Mouse (Mus musculus): ENCODE measurements at regions not wholly inside any gene's neighbourhood (a gene's known extent, or its start where the extent isn't known, plus 50 kb on each side); places are given as distances from the start of the nearest gene placed in this dataset.
A peak's percentile ranks its signal among the peaks of the same experiment; 100 is the strongest.

DNA sequence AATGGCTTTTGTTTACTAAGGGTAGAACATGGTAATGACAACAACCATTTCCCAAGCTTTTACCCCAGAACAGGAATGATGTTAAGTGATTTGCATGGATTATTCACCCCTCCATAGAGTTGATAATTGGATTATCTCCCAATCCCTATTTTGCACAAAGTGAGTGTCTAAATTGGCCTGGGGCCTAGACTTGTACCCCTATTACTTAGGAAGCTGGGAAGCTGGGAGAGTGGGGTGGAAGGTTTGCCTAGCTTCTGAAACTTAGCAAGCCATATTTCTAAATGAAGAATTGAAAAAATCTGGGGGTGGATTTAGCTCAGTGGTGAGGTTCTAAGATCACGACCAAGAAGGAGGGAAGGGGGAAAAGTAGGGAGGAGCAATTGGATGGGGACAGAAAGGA, 289.9 kb downstream of the Rngtt start:
- no peak for DNase-seq

DNA sequence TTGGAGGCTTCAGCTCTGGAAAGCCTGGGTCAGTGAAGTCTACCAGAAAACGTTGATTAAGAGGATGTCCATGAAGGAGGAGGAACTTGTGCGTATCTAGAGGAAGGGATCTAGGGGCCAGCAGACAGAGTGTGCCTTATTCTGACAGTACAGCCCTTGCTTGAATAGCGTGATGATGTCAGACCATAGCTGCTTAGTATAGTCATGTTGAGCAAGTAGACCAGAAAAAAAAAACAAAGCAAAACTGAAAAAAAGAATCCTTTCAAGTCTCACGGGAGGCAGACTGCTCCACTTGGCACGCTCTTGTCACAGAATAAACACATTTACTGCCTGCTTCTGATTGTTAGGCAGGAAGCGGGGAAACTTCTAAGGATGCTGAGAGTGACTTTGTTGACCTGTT, 290.7 kb downstream of the Rngtt start:
- no peak for DNase-seq

DNA sequence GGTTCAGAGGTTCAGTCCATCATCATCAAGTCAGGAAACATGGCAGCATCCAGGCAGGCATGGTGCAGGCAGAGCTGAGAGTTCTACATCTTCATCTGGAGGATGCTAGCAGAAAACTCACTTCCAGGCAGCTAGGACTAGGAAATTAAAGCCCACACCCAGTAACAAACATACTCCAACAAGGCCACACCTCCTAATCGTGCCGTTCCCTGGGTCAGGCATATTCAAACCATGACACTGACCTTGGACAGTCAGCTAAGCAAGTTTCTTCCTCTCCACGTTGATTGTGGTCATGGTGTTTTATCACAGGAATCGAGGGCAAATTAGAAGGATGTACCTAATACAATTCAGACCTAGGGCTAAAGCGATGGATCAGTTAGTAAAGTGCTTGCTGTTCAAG, 294.5 kb downstream of the Rngtt start:
- DNase-seq = no peak

DNA sequence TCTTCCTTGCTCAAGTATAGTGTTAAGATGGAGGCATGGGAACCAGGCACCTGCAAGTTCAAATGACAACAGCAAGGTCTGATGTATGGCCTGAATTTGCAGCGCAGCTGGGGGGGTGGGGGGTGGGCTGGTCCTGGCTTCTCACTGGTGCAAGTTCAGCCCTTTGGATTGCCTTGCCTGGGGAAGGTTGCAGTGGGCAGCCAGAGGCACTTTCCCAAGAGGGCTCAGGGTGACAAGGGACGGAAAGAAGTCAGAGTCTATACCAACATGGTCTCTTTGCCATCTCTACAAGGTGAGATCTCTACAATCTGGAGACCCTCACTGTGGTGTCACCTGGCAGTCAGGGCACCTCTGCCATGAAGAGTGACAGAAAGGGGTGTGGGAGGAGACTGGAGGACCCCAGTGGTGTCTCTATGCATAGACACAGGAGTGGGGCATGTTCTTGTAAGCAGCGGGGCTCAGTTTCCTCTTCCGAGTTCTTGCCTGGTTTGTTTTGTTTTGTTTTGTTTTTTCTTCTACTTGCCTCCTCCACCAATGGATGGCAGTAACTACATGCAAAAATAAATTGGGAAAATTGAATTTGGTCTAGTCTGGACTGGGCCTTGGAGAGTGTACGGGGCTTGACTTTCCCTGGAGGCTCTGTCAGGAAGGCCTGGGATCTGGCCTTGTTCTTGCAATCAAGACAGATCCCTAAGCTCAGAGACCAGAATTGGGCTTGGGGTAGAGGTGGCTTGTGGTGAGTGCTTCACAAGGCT, 284.4 kb upstream of the Cnr1 start:
- no peak for DNase-seq

DNA sequence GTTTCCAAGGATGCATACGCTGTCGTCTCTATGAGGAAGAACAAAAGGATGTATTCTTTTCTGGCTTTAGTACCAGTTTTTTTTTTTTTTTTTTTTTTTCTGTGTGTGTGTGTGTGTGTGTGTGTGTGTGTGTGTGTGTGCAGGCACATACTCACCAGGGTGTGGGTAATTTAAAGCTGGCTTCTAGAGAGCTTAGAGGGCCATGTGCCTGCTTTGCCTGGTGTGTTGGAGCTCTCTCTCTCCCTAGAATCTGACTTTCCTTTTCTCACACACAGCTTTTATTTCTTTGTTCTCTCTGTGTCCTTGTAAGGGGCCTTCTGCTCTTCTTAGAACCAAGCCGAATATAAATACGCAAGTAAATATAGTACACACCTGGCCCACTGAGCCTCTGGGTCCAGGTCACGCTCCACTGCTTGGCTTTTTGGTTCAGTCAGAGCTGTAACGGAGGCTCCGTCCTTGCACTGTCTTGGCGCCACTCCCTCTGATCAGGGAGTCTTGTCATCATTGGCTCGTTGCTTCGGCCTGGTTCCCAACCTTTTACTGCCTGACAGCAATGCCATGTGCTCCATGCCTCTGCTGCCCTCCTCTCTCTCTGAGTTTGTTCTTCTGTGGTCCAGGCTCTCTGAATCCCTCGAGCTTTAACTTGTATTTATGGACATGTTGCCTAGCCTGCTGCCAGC, 283.7 kb upstream of the Cnr1 start:
- no peak for DNase-seq

DNA sequence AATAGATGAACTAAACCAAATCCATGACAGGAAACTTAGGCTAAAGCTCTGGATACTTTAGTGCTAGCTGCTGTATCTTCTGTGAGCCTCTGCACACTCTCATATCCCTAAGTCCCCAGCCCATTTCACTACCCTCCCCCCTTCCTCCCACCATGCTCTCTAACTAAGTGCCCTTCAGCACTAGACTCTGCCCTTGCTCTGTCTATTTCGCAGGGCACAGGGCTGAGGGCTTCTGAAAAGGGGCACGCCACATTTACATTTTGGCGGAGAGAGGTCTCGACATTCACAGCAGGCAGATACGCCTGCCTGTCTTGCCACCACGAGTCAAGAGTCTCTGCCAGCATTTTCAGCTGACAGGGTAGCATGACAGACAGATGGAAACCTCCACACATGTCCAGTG, 282.5 kb upstream of the Cnr1 start:
- no peak for DNase-seq

DNA sequence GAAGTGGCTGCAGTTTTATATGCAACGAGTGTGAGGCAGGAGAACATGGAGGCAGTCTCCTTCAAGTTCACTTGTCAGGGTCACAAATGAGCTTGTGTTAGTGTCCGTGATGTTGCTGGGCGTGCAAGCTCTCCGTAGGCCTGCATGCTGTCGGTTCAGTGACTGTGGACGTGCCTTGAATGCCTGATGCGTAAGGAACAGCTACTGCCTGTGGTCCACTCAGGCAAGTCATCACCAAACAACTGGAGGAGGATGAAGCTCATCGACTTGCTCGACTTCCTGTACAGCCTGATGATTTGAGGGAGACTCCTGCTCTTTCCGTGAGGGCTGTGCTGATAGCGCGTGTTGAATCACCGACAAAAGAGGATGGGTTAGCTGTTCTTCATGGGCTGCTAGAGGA, 281.9 kb upstream of the Cnr1 start:
- DNase-seq = no peak

DNA sequence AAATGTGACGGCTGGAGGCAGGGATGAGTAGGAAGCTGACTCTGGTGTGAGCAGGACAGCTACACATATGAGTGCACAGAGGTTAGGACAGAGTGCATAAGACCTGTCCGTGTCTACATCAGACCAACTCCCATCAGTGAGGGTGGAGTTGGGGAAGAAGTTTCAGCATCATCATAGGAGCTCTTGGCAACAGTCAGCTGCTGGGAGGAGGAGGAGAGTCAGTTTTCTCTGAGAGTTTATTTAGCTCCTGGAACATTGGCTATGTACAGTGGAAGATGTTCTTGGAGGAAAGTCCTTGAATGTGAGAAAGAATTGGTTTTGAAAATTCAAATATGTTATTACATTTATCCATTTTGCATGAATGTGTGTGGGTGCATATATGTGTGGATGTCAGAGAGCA, 279.2 kb upstream of the Cnr1 start:
- DNase-seq = no peak

DNA sequence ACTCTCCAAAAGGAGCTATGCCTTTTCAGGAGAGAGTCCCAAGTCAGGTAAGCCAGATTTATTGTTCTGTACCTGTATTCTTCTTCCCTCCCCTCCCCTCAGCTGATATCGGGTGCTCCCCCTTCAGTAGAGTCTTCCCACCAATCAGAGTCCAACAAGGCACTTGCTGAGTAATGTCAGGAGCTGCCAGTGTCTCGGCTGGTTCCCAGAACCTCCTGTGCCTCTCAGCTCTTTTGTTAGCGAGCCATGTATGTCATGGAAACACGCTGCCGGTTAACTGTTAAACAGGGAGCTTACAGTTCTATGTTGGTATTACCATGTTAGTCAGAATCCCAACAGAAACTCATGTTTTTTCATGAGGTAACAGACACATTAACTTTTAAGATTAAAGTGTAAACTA, 273.1 kb upstream of the Cnr1 start:
- DNase-seq = no peak

DNA sequence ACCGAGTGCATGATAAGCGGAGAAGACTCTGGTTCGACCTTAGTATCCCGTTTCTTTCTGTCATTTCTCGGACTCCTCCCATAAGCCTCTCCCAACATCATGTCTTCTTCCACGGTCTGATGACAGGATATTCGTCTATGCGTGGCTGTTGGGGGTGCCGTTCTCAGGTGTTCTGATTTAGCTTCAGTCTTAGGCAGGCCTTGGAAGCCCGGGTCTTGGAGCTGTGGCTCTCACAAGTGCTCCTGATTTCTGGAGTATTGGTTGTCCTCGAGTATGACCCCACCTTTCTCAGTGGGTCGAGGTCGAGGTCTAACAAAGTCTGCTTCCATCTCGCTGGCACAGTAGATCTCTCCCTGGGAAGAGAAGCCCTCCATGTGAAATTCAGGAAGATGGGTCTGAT, 264.6 kb upstream of the Cnr1 start:
- DNase-seq = no peak

DNA sequence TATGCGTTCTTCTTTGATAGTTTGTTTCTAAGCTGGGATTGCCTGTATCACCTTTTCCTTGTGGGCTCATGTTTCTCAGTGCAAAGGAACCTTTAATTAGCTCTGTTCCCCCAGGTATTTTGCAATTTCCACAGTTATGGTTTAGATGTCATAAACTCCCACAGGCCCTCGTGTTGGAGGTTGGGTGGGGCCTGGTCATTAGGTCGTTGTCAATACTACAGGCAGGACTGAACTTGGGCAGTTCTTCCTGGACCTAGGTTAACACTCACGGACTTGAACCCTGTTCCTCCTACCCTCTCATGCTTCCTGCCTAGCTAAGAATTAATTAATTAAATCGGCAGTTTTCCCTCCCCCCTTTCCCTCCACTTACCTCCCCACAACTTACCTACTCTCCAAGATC, 263.8 kb upstream of the Cnr1 start:
- DNase-seq = no peak

DNA sequence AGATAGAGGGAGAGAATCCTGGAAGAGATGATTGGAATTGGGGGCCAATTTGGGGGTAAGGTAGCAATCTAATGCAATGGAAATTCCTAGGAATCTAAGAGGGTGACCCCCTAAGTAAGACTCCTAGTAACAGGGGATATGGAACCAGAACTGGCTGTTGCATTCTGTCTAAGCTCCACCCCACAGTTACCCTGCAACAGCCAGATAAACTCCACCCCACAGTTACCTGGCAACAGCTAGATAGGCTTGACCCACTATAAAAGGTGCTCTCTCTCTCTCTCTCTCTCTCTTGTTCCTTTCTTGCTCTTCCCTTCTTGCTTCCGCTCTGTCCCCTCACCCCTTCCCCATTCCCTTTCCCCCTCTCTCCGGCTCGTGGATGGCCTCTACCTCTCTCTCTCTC, 262.5 kb upstream of the Cnr1 start:
- no peak for DNase-seq

DNA sequence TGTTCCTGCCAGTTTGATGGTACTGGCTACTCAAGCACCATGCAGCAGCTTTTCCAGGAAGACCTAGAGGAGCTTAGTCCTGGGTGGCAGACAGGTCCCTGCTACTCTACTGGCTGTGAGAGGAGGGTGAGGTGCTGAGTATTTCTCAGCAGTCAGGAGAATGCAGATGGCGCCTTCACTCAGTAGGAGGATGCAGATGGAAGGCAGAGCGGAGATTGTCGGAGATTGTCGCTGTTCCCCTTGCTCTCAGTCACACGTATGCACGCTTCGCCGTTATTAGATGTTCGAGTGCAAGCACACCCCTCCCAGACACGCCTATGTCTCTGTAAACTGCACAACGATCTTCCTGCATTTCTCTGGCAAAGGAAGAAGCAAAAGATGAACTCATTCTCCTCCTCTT, 261.4 kb upstream of the Cnr1 start:
- peak; percentile 53 for DNase-seq

DNA sequence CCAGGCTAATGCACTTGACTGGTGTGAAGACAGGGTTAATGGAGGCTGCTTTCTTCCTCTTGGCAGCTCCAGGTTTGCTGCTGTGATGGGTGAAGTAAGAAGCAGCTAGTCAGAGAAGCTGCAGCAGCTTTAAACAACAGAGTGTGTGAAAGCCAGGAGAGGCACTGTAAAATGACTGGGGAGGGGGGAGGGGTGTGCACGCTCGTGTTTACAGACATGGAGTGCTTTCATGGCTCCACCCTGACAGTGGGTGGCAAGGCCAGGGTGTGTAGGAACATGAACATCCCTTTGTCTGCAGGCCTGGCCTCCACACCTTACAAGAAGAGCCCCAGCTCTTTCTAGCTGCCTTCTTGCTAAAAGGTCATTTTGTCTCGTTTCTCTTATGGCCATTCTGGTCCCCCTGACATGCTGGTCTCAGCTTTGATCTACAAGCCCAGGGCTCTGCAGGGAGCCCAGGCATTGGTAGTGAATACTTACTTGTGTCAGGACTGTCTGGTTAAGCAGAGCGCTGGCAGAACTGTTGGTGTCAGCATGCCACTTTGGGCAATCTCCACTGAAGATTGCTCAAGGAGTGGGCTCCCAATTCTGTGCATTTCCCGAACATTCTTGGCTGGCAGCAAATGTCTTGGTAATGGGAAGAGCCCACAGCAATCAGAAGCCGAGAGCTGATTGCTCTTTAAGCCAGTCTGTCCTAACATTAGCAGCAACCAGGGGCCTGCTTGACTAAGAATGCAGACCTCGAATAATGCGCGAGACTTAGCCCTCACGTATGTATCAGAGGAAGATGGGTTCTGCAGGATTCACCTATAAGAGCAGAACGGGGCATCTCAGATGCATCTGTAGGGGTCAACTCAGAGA, 260.5 kb upstream of the Cnr1 start:
- DNase-seq = no peak

DNA sequence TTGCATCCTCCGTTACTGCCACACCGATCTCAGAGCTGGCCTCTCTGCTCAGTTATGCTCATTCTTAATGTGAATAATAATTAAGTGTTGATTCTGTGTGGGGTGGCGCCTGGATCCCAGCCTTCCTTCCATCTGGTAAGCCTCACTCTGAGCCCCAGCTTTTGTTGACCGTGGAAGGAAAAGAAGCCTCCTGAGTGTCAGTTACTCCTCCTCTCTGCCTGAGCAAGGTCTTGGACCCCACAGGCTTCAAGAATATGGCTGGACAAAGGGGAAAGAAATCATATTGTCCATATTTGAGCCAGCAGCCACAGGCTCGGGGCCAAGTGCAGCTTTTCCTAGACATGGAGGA, 259.9 kb upstream of the Cnr1 start:
- no peak for DNase-seq

DNA sequence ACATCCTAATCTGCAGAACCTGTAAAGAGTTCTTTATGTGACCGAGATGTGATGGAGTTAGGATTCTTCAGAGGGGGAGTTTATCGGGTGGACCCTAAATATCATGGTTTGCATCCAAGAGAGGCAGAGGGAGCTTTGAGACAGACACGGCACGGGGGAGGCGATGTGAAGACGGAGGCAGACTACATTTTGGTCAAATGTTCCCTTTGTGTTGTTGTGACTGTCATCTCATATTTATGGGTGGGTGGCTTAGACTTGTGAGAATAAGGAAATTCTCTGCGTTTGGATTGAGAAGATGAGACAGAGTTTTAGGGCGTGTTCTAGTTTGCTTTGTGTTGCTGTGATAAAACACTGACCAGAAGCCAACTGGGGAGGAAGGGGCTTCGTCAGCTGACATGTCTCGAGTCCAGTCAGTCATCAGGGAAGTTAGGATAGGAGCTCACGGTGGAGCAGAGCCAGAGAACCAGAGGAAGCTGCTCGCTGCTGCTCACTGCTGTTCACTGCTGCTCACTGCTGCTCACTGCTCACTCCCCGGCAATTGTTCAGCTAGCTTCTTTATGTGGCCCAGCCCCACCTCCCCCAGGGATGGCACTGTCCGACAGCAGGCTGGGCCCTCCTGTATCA, 259.0 kb upstream of the Cnr1 start:
- DNase-seq = no peak

DNA sequence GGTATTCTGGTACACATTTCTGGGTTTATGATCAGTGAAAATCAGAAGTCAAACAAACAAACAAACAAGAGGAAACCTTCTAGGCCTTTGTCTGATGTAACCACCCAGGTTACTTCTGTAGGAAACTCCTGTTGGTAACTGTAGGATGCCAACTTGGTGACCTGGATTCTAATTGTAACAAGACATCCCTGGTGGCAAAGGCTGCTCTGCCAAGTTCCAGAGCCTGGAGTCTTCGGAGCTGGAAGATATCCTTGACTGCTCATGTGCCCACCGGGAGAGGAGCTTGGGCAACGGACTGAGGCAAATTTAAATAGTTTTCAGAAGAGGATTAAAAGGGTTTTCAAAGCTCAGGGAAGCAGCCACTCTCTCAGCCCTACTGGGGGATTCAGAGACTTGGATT, 256.0 kb upstream of the Cnr1 start:
- DNase-seq = no peak

DNA sequence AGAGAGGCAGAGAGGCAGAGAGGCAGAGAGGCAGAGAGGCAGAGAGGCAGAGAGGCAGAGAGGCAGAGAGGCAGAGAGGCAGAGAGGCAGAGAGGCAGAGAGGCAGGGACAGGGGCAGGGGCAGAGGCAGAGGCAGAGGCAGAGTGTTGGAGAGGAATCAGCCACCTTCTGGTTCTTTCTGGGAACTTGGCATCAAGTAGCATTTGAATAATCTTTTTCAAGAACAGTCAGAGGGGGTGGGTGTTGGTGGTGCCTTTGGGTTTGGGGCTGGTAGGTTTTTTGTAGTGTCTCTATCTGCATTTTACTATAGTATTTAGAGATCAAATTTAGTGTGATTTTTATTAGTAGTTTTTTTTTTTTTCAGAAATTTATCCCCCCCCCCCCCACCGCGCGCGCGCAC, 249.3 kb upstream of the Cnr1 start:
- no peak for DNase-seq

DNA sequence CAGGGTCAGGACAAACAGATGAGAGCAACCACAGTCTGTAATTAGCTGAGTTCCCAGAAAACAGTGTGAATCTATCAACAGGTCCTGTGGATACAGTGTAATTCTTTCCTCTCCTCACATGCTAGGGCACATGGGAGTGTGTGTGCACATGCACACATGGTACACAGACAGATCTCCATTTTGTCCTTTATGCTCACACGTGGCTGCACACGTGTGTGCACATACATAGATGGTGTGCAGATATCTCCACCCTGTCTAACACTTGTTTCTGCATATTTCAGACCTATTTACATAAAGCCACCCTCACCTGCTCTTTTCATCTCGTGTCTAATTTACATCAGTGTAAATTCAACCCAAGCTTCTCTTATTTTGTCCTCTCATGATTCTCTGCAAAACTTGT, 245.0 kb upstream of the Cnr1 start:
- DNase-seq = no peak

DNA sequence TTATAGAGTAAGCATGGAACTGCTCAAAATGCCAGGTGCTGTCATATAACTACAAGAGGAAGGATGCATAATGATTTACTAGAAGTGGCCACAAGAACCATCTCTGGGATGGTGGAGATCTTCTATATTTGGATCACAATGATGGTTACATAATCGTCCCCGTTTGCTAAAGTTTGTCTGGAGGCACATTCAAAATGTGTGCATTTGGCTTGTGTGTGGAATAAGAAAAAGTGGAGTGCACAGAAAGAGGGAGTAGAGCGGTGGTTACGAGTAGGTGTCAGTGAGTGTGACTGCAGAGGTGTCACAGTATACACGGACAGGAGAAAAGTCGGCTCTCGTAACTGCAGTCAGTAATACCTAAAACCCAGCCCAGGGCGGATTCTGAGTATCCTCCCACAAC, 238.3 kb upstream of the Cnr1 start:
- peak; percentile 44 for DNase-seq

DNA sequence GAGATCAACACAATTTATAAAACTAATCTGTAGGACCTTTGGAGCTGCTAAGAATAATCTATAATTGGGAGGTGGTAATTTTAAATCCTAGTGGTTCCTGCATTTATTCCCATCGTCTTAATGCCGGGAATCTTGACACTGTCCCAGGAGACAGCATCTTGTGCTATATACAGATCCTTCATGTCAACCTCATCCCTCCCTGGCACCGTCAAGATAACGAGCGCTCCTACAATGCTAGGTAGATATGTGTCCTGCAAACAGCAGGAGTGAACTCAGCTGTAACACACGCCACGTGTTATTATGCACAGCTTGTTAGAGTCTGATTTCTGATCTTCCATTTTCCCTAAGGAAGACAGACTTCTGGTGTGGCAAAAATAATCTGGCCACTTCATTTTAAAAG, 237.0 kb upstream of the Cnr1 start:
- DNase-seq = no peak

DNA sequence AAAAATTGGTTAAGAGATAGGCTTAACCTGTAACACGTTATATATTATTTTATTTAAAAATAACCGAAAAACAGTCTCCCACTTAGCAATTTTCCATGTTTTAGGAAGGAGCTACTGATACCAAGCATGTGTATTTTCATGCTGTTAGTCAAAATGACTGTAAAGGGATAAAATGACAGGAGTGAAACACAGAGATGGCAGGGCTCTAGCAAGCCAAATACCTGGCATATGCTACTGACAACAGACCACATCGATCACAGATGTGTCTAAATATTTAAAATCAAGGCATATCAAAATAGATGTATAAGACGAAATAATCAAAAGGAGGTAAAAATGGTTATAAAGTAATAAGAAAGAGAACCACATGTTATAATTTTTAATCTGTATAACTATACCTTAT, 231.0 kb upstream of the Cnr1 start:
- no peak for DNase-seq

DNA sequence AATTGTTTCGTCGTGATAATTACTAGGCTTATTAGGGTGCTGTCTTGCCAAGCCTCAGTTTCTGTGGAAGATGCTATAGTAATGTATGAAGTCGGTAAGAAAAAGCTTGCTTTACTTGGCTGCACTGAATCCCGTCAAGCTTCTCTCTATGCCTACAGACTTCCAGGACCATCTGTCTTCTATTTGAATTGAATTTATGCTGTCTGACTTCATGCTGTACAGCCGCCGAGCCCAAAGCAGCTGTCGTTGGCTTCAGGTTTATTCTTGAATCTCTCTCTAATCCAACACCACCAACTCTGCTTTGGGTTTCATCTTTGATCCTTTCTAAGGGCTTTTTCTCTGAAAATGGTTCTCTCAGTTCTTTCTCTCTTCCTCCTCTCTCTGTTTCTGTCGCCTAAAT, 227.4 kb upstream of the Cnr1 start:
- DNase-seq = peak; percentile 70

Measured in right cerebral cortex, adult 18-20 months (tissue).